Mouse (Mus musculus) CD4-positive naive resting alpha-beta T cell, adult 76 days (primary cell): ENCODE measurements around the gene Unc50. TPM values are rescaled to one million over a fixed set of nuclear protein-coding genes. Genes with fewer than 3 reads are reported as not detected.

Experiments used
- total RNA-seq: library from RNA; stranded (reverse); gene quantifications from one replicate; pipeline ENCODE4 v1.2.4, GENCODE M21; 2023

Gene Unc50
- 39.6 TPM for total RNA-seq

DNA sequence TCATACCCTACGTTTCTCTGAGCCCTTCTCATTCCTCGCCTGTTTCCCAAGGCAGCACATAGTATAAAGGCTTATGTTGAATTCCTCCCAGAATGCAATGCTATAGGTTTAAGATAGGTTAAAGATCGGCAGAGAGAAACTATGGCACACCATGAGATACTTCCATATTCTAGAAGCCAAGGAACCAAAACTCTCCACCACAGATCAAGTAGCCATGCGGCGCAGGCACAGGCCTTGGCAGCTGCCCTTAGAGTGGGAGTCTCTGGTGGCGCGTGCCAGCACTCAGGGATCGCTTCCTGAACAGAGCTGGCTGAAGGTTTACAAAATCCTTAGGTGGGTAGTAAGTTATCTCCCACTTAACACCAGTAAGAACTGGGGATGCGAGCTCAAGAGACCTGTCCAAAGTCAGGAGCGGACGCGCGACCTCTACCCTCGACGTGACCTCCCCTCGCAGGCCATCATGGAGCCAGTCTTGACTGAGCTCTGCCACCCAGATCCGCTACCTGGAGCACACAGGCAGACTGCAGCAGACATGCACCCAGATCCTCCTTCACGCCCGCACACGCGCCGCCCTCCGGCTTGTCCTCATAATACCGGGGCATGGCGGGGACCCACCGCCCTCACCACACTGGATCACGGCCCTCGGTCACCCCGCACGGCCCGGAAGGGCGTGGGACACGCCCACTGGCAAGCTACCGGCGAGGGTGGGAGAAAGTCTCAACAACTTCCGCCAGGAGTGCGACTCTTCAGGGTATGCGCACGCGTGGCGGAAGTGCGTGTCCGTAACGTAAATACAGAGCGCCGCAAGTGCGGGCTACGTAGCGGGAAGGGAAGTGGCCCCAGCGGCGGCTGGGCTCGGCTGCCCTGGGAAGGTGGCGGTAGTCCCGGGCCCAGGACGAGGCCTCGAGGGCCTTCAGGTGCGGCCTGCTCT is at the start of gene Unc50, which contains the start of gene Coa5:
Gene Unc50 (plus strand): TSS at position 774 of the 931 bp plus-strand sequence.
Gene Coa5 (minus strand): TSS at position 738 of the 931 bp plus-strand sequence.

Other genes with a start within 250 kb of the Unc50 start
- not detected for gene Cnga3, start 215.7 kb upstream of the Unc50 start, total RNA-seq
- gene Inpp4a, start 130.3 kb upstream of the Unc50 start, total RNA-seq = 68.4 TPM
- 41.2 TPM for gene Coa5, start within 50 bp of the Unc50 start, total RNA-seq
- 56.1 TPM for gene Mgat4a, start 110.9 kb downstream of the Unc50 start, total RNA-seq